Mouse (Mus musculus): Measurements from ENCODE around the gene Fam166b.
A peak's percentile ranks its signal among the peaks of the same experiment; 100 is the strongest.

Fam166b gene

DNA sequence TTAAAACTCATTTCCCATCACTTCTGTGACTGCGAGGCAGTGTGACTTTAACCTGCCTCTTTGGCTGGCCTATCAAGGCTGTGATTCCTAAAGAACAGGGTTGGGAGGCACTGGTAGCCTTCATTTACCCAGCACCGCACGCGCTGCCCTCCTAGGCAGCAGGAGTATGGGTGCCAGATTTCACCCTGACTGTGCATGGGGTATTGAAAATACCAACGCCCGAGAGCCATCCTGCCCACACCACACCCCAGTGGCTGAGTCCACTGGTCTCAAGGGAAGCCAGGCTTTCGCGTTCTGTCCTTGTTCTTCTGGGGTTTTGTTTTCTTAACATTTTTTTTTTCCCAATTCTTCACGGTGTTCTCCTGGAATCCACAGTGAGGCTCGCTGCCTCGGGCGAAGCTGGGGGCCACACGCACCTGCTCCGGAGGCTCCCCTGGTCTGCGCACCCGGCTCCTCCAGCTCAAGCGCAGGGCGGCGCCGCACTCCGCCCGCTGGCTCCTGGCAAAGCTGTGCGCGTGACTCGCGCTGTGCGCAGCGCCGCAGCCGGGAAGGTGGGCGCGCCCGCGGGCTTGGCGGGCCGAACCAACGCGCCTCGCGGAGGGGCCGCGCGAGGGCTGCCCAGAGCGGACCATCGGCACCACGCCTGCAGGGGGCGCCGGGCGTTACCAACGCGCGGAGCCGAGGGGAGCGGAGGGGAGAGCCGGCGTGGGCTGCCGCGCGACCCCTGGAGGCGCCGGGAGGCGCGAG is 47.4 kb downstream of the Fam166b start, which contains the start of gene Rusc2:
Gene Rusc2 (plus strand): TSS at position 572 of the 747 bp plus-strand sequence.
- DNase-seq (ENCODE audit: low read depth in 2 of 2, low spot score in 2 of 2) = peak in 1 of 2 experiments; percentile 6

DNA sequence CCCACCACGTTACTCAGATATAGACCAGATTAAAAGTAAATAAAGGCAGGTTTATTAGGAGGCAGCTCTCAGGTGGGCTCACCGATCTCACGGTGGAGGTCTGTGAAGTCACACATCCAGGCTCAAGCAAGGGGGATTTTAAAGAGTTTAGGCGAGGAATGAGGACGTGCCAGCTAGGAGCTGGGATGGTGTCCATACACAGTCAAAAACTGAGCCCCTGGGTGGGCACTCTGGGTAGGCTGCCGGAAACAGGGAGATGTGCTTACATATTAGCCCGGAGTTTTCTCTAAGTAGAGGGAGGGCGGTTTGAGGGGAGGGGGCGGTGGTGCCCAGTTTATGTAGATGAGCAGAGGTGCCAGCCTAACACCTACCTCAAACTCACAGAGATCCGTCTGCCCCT is 48.0 kb downstream of the Fam166b start:
- no peak for DNase-seq (ENCODE audit: low read depth in 2 of 2, low spot score in 2 of 2)

DNA sequence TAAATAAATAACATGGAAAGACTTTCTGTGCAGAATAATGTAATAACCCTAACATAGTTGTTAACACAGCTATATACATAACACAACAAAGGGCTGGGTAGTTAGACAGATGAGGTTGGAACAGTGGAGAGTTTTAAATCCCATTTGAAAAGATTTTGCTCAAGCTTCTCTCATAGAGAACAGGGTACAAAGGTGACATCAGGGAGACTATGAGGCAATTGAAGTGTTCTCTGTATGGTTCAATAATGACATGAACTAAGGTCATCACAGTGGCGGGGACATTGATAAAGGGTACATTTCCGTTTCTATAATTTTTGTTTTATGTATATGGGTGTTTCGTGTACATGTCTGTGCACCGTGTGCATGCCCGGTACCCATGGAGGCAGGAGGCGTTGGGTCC is 49.3 kb downstream of the Fam166b start:
- no peak for DNase-seq (ENCODE audit: low read depth in 2 of 2, low spot score in 2 of 2)

Data from CD8-positive naive resting alpha-beta T cell, adult 2 months (primary cell).